Comparison of ENCODE assay signal across 34 mouse cellular contexts in the genomic region with DNA sequence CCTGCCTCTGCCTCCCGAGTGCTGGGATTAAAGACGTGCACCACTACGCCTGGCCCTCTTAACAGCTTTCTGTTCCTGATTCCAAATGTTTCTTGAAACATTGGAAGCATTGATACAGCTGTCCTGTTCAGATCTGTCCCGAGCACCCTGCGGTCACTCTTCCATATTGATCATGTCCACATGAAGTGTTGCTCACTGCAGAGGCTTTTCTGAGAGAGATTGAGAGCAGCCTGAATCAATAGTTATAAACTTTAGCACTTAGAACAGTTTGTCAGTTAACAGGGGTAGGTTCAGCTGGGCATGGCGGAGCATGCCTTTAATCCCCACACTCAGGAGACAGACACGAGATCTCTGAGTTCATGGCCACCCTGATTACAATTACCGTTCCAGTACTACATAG.
"Had no signal": no experiment of that assay in that cellular context is flagged by ENCODE, and none has a peak within 500 bp of the region (broad histone marks: within the 10 kb centered on the region; RNA-seq: fewer than 3 reads in every experiment).

No protein-coding gene starts in this region.

- H3K27ac ChIP-seq: heart, embryonic 10.5 days; heart, embryonic 13.5 days; heart, embryonic 15.5 days; hindbrain, embryonic 10.5 days; hindbrain, embryonic 12.5 days; hindbrain, embryonic 13.5 days; hindbrain, embryonic 14.5 days; hindbrain, embryonic 15.5 days; hindbrain, postnatal 0 days; intestine, embryonic 15.5 days; kidney, embryonic 15.5 days; layer of hippocampus, adult 2 months had no signal

- H3K4me2 ChIP-seq: heart, embryonic 11.5 days; heart, embryonic 12.5 days; heart, embryonic 13.5 days; heart, embryonic 15.5 days; hindbrain, embryonic 12.5 days; hindbrain, embryonic 13.5 days; hindbrain, embryonic 14.5 days; hindbrain, embryonic 15.5 days; intestine, embryonic 15.5 days; kidney, embryonic 15.5 days had no signal

- ATAC-seq: hindbrain, embryonic 16.5 days; hindbrain, postnatal 0 days; inflammation-experienced regulatory T-cells, adult 6 months; intestine, embryonic 15.5 days; intestine, embryonic 16.5 days; intestine, postnatal 0 days had no signal

- H3K4me1 ChIP-seq: hindbrain, embryonic 10.5 days; hindbrain, embryonic 12.5 days; hindbrain, embryonic 13.5 days; hindbrain, embryonic 15.5 days; kidney, embryonic 15.5 days had no signal

- H3K9ac ChIP-seq: heart, embryonic 12.5 days; heart, embryonic 13.5 days; heart, embryonic 15.5 days; hindbrain, embryonic 12.5 days; hindbrain, embryonic 13.5 days; hindbrain, embryonic 14.5 days; hindbrain, embryonic 15.5 days; intestine, embryonic 15.5 days; kidney, embryonic 15.5 days had no signal

- H3K4me3 ChIP-seq: heart, embryonic 10.5 days; heart, embryonic 12.5 days; heart, embryonic 13.5 days; heart, embryonic 15.5 days; hindbrain, embryonic 10.5 days; hindbrain, embryonic 12.5 days; hindbrain, embryonic 13.5 days; hindbrain, embryonic 15.5 days; intestine, embryonic 15.5 days; kidney, embryonic 15.5 days; layer of hippocampus, adult 2 months had no signal

- H3K9me3 ChIP-seq: heart, embryonic 10.5 days; heart, embryonic 12.5 days; heart, embryonic 13.5 days; heart, embryonic 15.5 days; hindbrain, embryonic 10.5 days; hindbrain, embryonic 12.5 days; hindbrain, embryonic 13.5 days; hindbrain, embryonic 15.5 days; intestine, embryonic 15.5 days; kidney, embryonic 15.5 days had no signal

- H3K36me3 ChIP-seq: heart, embryonic 15.5 days; intestine, embryonic 15.5 days had no signal

- DNase-seq: heart, postnatal 10 days; heart, postnatal 14 days; heart, postnatal 36 days; heart, postnatal 4 days; kidney, adult 11 months; kidney, adult 18-20 months; kidney, adult 2 months; kidney, adult 8-10 months; kidney, adult 9 months; kidney, postnatal 10 days; kidney, postnatal 14 days; kidney, postnatal 25 days; kidney, postnatal 36 days; kidney, postnatal 4 days; layer of hippocampus, adult 9-11 months; layer of hippocampus, postnatal 36 days had no signal

- H3K27me3 ChIP-seq: heart, embryonic 12.5 days; heart, embryonic 13.5 days; heart, embryonic 15.5 days; hindbrain, embryonic 12.5 days; hindbrain, embryonic 13.5 days; hindbrain, embryonic 15.5 days; intestine, embryonic 15.5 days; kidney, embryonic 15.5 days had no signal
